Mouse (Mus musculus) hindbrain, embryonic 10.5 days (tissue): ENCODE results near the gene Ezh1. TPM values are rescaled to one million over a fixed set of nuclear protein-coding genes. Genes with fewer than 3 reads are reported as not detected.

Experiments used
- DNase-seq: peaks from one replicate; pipeline ENCODE4 v3.0.0-alpha.2; 2017; ENCODE audit warnings: low spot score
- H3K27ac ChIP-seq: fragments of 300-500 bp; sonication (generic); 2 replicates; pipeline ENCODE4 v1.5.1; 2016; ENCODE audit warnings: mild to moderate bottlenecking, moderate library complexity
- H3K27me3 ChIP-seq: fragments of 300-500 bp; sonication (generic); 2 replicates; pipeline ENCODE4 v1.6.1; 2016; ENCODE audit warnings: mild to moderate bottlenecking; ENCODE audit not compliant: poor library complexity, insufficient read depth, severe bottlenecking
- H3K36me3 ChIP-seq: fragments of 300-500 bp; sonication (generic); 2 replicates; pipeline ENCODE4 v1.6.1; 2016; ENCODE audit warnings: mild to moderate bottlenecking, moderate library complexity
- H3K4me1 ChIP-seq: fragments of 300-500 bp; sonication (generic); replicated peaks from 2 replicates; pipeline ENCODE4 v1.6.1; 2016; ENCODE audit warnings: mild to moderate bottlenecking
- H3K4me3 ChIP-seq: fragments of 300-500 bp; sonication (generic); 2 replicates; pipeline ENCODE4 v1.5.1; 2016; ENCODE audit warnings: mild to moderate bottlenecking, moderate library complexity
- H3K9me3 ChIP-seq: fragments of 300-500 bp; sonication (generic); 2 replicates; pipeline ENCODE4 v1.6.1; 2016; ENCODE audit warnings: mild to moderate bottlenecking, moderate library complexity
- WGBS: fragments of 180-500 bp; shearing (Covaris S2); methylation state at CpG from one replicate; pipeline ENCODE4 v1.1.7; 2016; 5-methylcytosine and 5-hydroxymethylcytosine counted together
- polyA plus RNA-seq: library from polyadenylated mRNA; unstranded; fragments of >200 nt; fragmentation: Nextera tagmentation; extraction: Ambion mirVana; gene quantifications from 2 replicates; pipeline ENCODE4 v1.2.1, GENCODE M21; 2016

Ezh1 gene
- polyA plus RNA-seq, 1 experiment from 2014 or later, result 13.1 TPM

- no peaks in the 10 kb centered on the region for H3K27me3 ChIP-seq
- no peaks in the 10 kb centered on the region for H3K36me3 ChIP-seq
- H3K4me3 ChIP-seq, result no peak overlapping the region
- H3K27ac ChIP-seq, result no peak overlapping the region
- peaks cover 15% of the 10 kb centered on the region; the same call in 1 of the 2 replicates for H3K4me1 ChIP-seq
- 93% methylated on average over 8 of the region's 8 CpGs for WGBS
- no peaks in the 10 kb centered on the region for H3K9me3 ChIP-seq
- no peak for DNase-seq
Observed at GRCm38 (mm10) chr11:101221306-101221986, 4.8 kb downstream of the Ezh1 start.

- Histone ChIP-seq H3K27me3 (no peaks in the 10 kb centered on the region), H3K9me3 (no peaks in the 10 kb centered on the region), H3K4me3 (no peak overlapping the region), H3K36me3 (no peaks in the 10 kb centered on the region), H3K4me1 (peaks cover 9% of the 10 kb centered on the region; the same call in 1 of the 2 replicates), H3K27ac (no peak overlapping the region)
- WGBS, result 52% methylated on average over 2 of the region's 2 CpGs
- no peak for DNase-seq
Observed at GRCm38 (mm10) chr11:101220853-101221252, 5.4 kb downstream of the Ezh1 start.

- Histone ChIP-seq H3K27ac (no peak overlapping the region), H3K27me3 (no peaks in the 10 kb centered on the region), H3K4me3 (no peak overlapping the region), H3K9me3 (no peaks in the 10 kb centered on the region), H3K4me1 (no peaks in the 10 kb centered on the region), H3K36me3 (peaks cover 13% of the 10 kb centered on the region)
- DNase-seq, result no peak
- 84% methylated on average over 10 of the region's 10 CpGs for WGBS
Observed at GRCm38 (mm10) chr11:101218436-101219055, 7.7 kb downstream of the Ezh1 start.

GRCm38 (mm10) chr11:101216936-101217335 lies 9.3 kb downstream of the Ezh1 start:
- Histone ChIP-seq H3K36me3 (peaks cover 23% of the 10 kb centered on the region), H3K27me3 (no peaks in the 10 kb centered on the region), H3K27ac (no peak overlapping the region), H3K4me1 (no peaks in the 10 kb centered on the region), H3K9me3 (no peaks in the 10 kb centered on the region), H3K4me3 (no peak overlapping the region)
- WGBS, result 93% methylated on average over 5 of the region's 5 CpGs
- DNase-seq, result no peak

- WGBS, result 55% methylated on average over 3 of the region's 3 CpGs
- Histone ChIP-seq H3K9me3 (no peaks in the 10 kb centered on the region), H3K4me1 (no peaks in the 10 kb centered on the region), H3K4me3 (no peak overlapping the region), H3K27ac (no peak overlapping the region), H3K36me3 (peaks cover 50% of the 10 kb centered on the region), H3K27me3 (no peaks in the 10 kb centered on the region)
- DNase-seq, result peak; percentile 33
Observed at GRCm38 (mm10) chr11:101211970-101212369, 14.3 kb downstream of the Ezh1 start.

- 0 out of 2 replicates have a peak, but pooled peaks cover 3% of the 10 kb centered on the region for H3K4me1 ChIP-seq
- DNase-seq, result no peak
- H3K27me3 ChIP-seq, result no peaks in the 10 kb centered on the region
- peaks cover 56% of the 10 kb centered on the region for H3K36me3 ChIP-seq
- no peak overlapping the region for H3K4me3 ChIP-seq
- H3K9me3 ChIP-seq, result no peaks in the 10 kb centered on the region
- H3K27ac ChIP-seq, result peak overlapping the region; percentile 59; the same call in 1 of the 2 replicates
- 25% methylated on average over 7 of the region's 7 CpGs for WGBS
Observed at GRCm38 (mm10) chr11:101200986-101201385, 25.3 kb downstream of the Ezh1 start.

- H3K4me1 ChIP-seq, result 0 out of 2 replicates have a peak, but pooled peaks cover 3% of the 10 kb centered on the region
- no peak overlapping the region for H3K4me3 ChIP-seq
- peaks cover 67% of the 10 kb centered on the region for H3K36me3 ChIP-seq
- no peak overlapping the region for H3K27ac ChIP-seq
- no peaks in the 10 kb centered on the region for H3K9me3 ChIP-seq
- no peak for DNase-seq
- WGBS, result 95% methylated on average over 3 of the region's 3 CpGs
- no peaks in the 10 kb centered on the region for H3K27me3 ChIP-seq
Observed at GRCm38 (mm10) chr11:101199555-101199954, 26.7 kb downstream of the Ezh1 start.

- Histone ChIP-seq H3K9me3 (no peaks in the 10 kb centered on the region), H3K36me3 (peaks cover 66% of the 10 kb centered on the region), H3K4me3 (no peak overlapping the region), H3K27ac (no peak overlapping the region), H3K4me1 (peaks cover 14% of the 10 kb centered on the region), H3K27me3 (no peaks in the 10 kb centered on the region)
- WGBS, result 95% methylated on average over 8 of the region's 8 CpGs
- DNase-seq, result no peak
Observed at GRCm38 (mm10) chr11:101196175-101196574, 30.1 kb downstream of the Ezh1 start.

GRCm38 (mm10) chr11:101195571-101195970 lies 30.7 kb downstream of the Ezh1 start:
- Histone ChIP-seq H3K4me3 (no peak overlapping the region), H3K27ac (no peak overlapping the region), H3K4me1 (peaks cover 17% of the 10 kb centered on the region), H3K9me3 (no peaks in the 10 kb centered on the region), H3K36me3 (peaks cover 65% of the 10 kb centered on the region), H3K27me3 (no peaks in the 10 kb centered on the region)
- 92% methylated on average over 8 of the region's 8 CpGs for WGBS
- no peak for DNase-seq

- Histone ChIP-seq H3K36me3 (peaks cover 60% of the 10 kb centered on the region), H3K27ac (no peak overlapping the region), H3K4me1 (peaks cover 22% of the 10 kb centered on the region), H3K27me3 (no peaks in the 10 kb centered on the region), H3K4me3 (no peak overlapping the region), H3K9me3 (no peaks in the 10 kb centered on the region)
- 94% methylated on average over 1 of the region's 1 CpGs for WGBS
- no peak for DNase-seq
Observed at GRCm38 (mm10) chr11:101195101-101195500, 31.2 kb downstream of the Ezh1 start.

- H3K27ac ChIP-seq, result no peak overlapping the region
- H3K4me3 ChIP-seq, result no peak overlapping the region
- no peaks in the 10 kb centered on the region for H3K27me3 ChIP-seq
- peaks cover 56% of the 10 kb centered on the region for H3K36me3 ChIP-seq
- peaks cover 26% of the 10 kb centered on the region for H3K4me1 ChIP-seq
- 88% methylated on average over 6 of the region's 6 CpGs for WGBS
- H3K9me3 ChIP-seq, result no peaks in the 10 kb centered on the region
- DNase-seq, result no peak
Observed at GRCm38 (mm10) chr11:101194643-101195042, 31.6 kb downstream of the Ezh1 start.

GRCm38 (mm10) chr11:101194137-101194536 lies 32.1 kb downstream of the Ezh1 start:
- Histone ChIP-seq H3K4me1 (peaks cover 31% of the 10 kb centered on the region), H3K27ac (no peak overlapping the region), H3K36me3 (peaks cover 51% of the 10 kb centered on the region), H3K9me3 (no peaks in the 10 kb centered on the region), H3K4me3 (no peak overlapping the region), H3K27me3 (no peaks in the 10 kb centered on the region)
- WGBS, result 90% methylated on average over 5 of the region's 5 CpGs
- DNase-seq, result no peak

- H3K27ac ChIP-seq, result 0 out of 2 replicates have a peak overlapping the region, but pooled peaks have one; percentile 30
- DNase-seq, result no peak
Observed at GRCm38 (mm10) chr11:101193076-101193475, 33.2 kb downstream of the Ezh1 start.

More at GRCm38 (mm10) chr11:101193076-101193475, 33.2 kb downstream of the Ezh1 start:
- WGBS, result 89% methylated on average over 7 of the region's 7 CpGs
- Histone ChIP-seq H3K9me3 (no peaks in the 10 kb centered on the region), H3K4me1 (peaks cover 42% of the 10 kb centered on the region), H3K36me3 (peaks cover 40% of the 10 kb centered on the region), H3K27me3 (no peaks in the 10 kb centered on the region), H3K4me3 (no peak overlapping the region)
